Mouse (Mus musculus): ENCODE measurements around the gene Fubp1. TPM values are rescaled to one million over a fixed set of nuclear protein-coding genes. Genes with fewer than 3 reads are reported as not detected.

Fubp1 gene
- polyA plus RNA-seq, 1 experiment from 2014 or later: 157 TPM

GRCm38 (mm10) chr3:152201651-152202050 lies 8.6 kb upstream of the Fubp1 start:
- no peak overlapping the region for H3K4me2 ChIP-seq (ENCODE audit: low read depth, low read length)
- WGBS: 70% methylated on average over 2 of the region's 2 CpGs
- no peak overlapping the region for H3K9ac ChIP-seq (ENCODE audit: low read depth, low read length)
- no peak overlapping the region for H3K4me3 ChIP-seq (ENCODE audit: low read length)
- H3K27ac ChIP-seq (ENCODE audit: low read length): peak overlapping the region; percentile 51; the same call in 1 of the 2 replicates
- H3K9me3 ChIP-seq (ENCODE audit: control insufficient read depth, low read length): no peaks in the 10 kb centered on the region
- peak; percentile 65 for ATAC-seq
- H3K27me3 ChIP-seq (replicated peaks; ENCODE audit: control insufficient read depth, insufficient read depth, low read length): no peaks in the 10 kb centered on the region
- H3K4me1 ChIP-seq (ENCODE audit: control insufficient read depth, insufficient read depth, low read length): 0 out of 2 replicates have a peak, but pooled peaks cover 5% of the 10 kb centered on the region
- H3K36me3 ChIP-seq (ENCODE audit: control insufficient read depth, insufficient read depth, low read length): no peaks in the 10 kb centered on the region

- no peak for ATAC-seq
Measured at GRCm38 (mm10) chr3:152202942-152203341, 7.3 kb upstream of the Fubp1 start.

GRCm38 (mm10) chr3:152203411-152203810 lies 6.8 kb upstream of the Fubp1 start:
- Histone ChIP-seq H3K4me1 (ENCODE audit: control insufficient read depth, insufficient read depth, low read length) (peaks cover 8% of the 10 kb centered on the region; the same call in 1 of the 2 replicates), H3K27ac (ENCODE audit: low read length) (no peak overlapping the region), H3K36me3 (ENCODE audit: control insufficient read depth, insufficient read depth, low read length) (no peaks in the 10 kb centered on the region), H3K9ac (ENCODE audit: low read depth, low read length) (no peak overlapping the region), H3K4me3 (ENCODE audit: low read length) (no peak overlapping the region), H3K27me3 (replicated peaks; ENCODE audit: control insufficient read depth, insufficient read depth, low read length) (no peaks in the 10 kb centered on the region), H3K4me2 (ENCODE audit: low read depth, low read length) (no peak overlapping the region), H3K9me3 (ENCODE audit: control insufficient read depth, low read length) (no peaks in the 10 kb centered on the region)
- ATAC-seq: no peak
- WGBS: 86% methylated on average over 6 of the region's 6 CpGs

More at GRCm38 (mm10) chr3:152202942-152203341, 7.3 kb upstream of the Fubp1 start:
- H3K4me1 ChIP-seq (ENCODE audit: control insufficient read depth, insufficient read depth, low read length): 0 out of 2 replicates have a peak, but pooled peaks cover 5% of the 10 kb centered on the region
- H3K4me3 ChIP-seq (ENCODE audit: low read length): no peak overlapping the region
- no peak overlapping the region for H3K9ac ChIP-seq (ENCODE audit: low read depth, low read length)
- no peaks in the 10 kb centered on the region for H3K9me3 ChIP-seq (ENCODE audit: control insufficient read depth, low read length)
- H3K27ac ChIP-seq (ENCODE audit: low read length): no peak overlapping the region
- H3K36me3 ChIP-seq (ENCODE audit: control insufficient read depth, insufficient read depth, low read length): no peaks in the 10 kb centered on the region
- H3K4me2 ChIP-seq (ENCODE audit: low read depth, low read length): no peak overlapping the region
- H3K27me3 ChIP-seq (replicated peaks; ENCODE audit: control insufficient read depth, insufficient read depth, low read length): no peaks in the 10 kb centered on the region

- Histone ChIP-seq H3K4me2 (ENCODE audit: low read depth, low read length) (no peak overlapping the region), H3K4me3 (ENCODE audit: low read length) (no peak overlapping the region), H3K27ac (ENCODE audit: low read length) (0 out of 2 replicates have a peak overlapping the region, but pooled peaks have one; percentile 11), H3K4me1 (ENCODE audit: control insufficient read depth, insufficient read depth, low read length) (peaks cover 10% of the 10 kb centered on the region; the same call in 1 of the 2 replicates), H3K9me3 (ENCODE audit: control insufficient read depth, low read length) (no peaks in the 10 kb centered on the region), H3K36me3 (ENCODE audit: control insufficient read depth, insufficient read depth, low read length) (no peaks in the 10 kb centered on the region), H3K9ac (ENCODE audit: low read depth, low read length) (no peak overlapping the region), H3K27me3 (replicated peaks; ENCODE audit: control insufficient read depth, insufficient read depth, low read length) (no peaks in the 10 kb centered on the region)
- no peak for ATAC-seq
- 71% methylated on average over 3 of the region's 3 CpGs for WGBS
Measured at GRCm38 (mm10) chr3:152203996-152204395, 6.2 kb upstream of the Fubp1 start.

- H3K27me3 ChIP-seq (replicated peaks; ENCODE audit: control insufficient read depth, insufficient read depth, low read length): no peaks in the 10 kb centered on the region
- no peak overlapping the region for H3K9ac ChIP-seq (ENCODE audit: low read depth, low read length)
- H3K36me3 ChIP-seq (ENCODE audit: control insufficient read depth, insufficient read depth, low read length): no peaks in the 10 kb centered on the region
- no peak overlapping the region for H3K4me3 ChIP-seq (ENCODE audit: low read length)
- no peak overlapping the region for H3K4me2 ChIP-seq (ENCODE audit: low read depth, low read length)
- ATAC-seq: peak; percentile 75
- WGBS: 54% methylated on average over 3 of the region's 3 CpGs
- H3K27ac ChIP-seq (ENCODE audit: low read length): no peak overlapping the region
- H3K4me1 ChIP-seq (ENCODE audit: control insufficient read depth, insufficient read depth, low read length): peaks cover 12% of the 10 kb centered on the region; the same call in 1 of the 2 replicates
- no peaks in the 10 kb centered on the region for H3K9me3 ChIP-seq (ENCODE audit: control insufficient read depth, low read length)
Measured at GRCm38 (mm10) chr3:152204577-152204976, 5.6 kb upstream of the Fubp1 start.

- 95% methylated on average over 4 of the region's 4 CpGs for WGBS
Measured at GRCm38 (mm10) chr3:152207156-152207555, 3.1 kb upstream of the Fubp1 start.

GRCm38 (mm10) chr3:152208096-152208885 lies 1.9 kb upstream of the Fubp1 start:
- no peaks in the 10 kb centered on the region for H3K9me3 ChIP-seq (ENCODE audit: control insufficient read depth, low read length)
- H3K4me2 ChIP-seq (ENCODE audit: low read depth, low read length): peak overlapping the region; percentile 12; the same call in 1 of the 2 replicates
- no peak overlapping the region for H3K4me3 ChIP-seq (ENCODE audit: low read length)
- no peak overlapping the region for H3K9ac ChIP-seq (ENCODE audit: low read depth, low read length)
- 78% methylated on average over 7 of the region's 7 CpGs for WGBS
- H3K27ac ChIP-seq (ENCODE audit: low read length): no peak overlapping the region
- peaks cover 20% of the 10 kb centered on the region for H3K4me1 ChIP-seq (ENCODE audit: control insufficient read depth, insufficient read depth, low read length)
- no peaks in the 10 kb centered on the region for H3K36me3 ChIP-seq (ENCODE audit: control insufficient read depth, insufficient read depth, low read length)
- no peaks in the 10 kb centered on the region for H3K27me3 ChIP-seq (replicated peaks; ENCODE audit: control insufficient read depth, insufficient read depth, low read length)
- no peak for ATAC-seq

More at GRCm38 (mm10) chr3:152207156-152207555, 3.1 kb upstream of the Fubp1 start:
- Histone ChIP-seq H3K4me3 (ENCODE audit: low read length) (no peak overlapping the region), H3K4me2 (ENCODE audit: low read depth, low read length) (no peak overlapping the region), H3K4me1 (ENCODE audit: control insufficient read depth, insufficient read depth, low read length) (peaks cover 9% of the 10 kb centered on the region; the same call in 1 of the 2 replicates), H3K36me3 (ENCODE audit: control insufficient read depth, insufficient read depth, low read length) (no peaks in the 10 kb centered on the region), H3K9ac (ENCODE audit: low read depth, low read length) (no peak overlapping the region), H3K27me3 (replicated peaks; ENCODE audit: control insufficient read depth, insufficient read depth, low read length) (no peaks in the 10 kb centered on the region), H3K27ac (ENCODE audit: low read length) (no peak overlapping the region), H3K9me3 (ENCODE audit: control insufficient read depth, low read length) (no peaks in the 10 kb centered on the region)
- no peak for ATAC-seq

GRCm38 (mm10) chr3:152209177-152209966 lies 850 bp upstream of the Fubp1 start:
- H3K27me3 ChIP-seq (replicated peaks; ENCODE audit: control insufficient read depth, insufficient read depth, low read length): no peaks in the 10 kb centered on the region
- H3K4me2 ChIP-seq (ENCODE audit: low read depth, low read length): peak overlapping the region; percentile 76
- peak overlapping the region; percentile 100 for H3K27ac ChIP-seq (ENCODE audit: low read length)
- ATAC-seq: peak; percentile 25
- peaks cover 22% of the 10 kb centered on the region for H3K4me1 ChIP-seq (ENCODE audit: control insufficient read depth, insufficient read depth, low read length)
- no peaks in the 10 kb centered on the region for H3K36me3 ChIP-seq (ENCODE audit: control insufficient read depth, insufficient read depth, low read length)
- WGBS: 4% methylated on average over 25 of the region's 25 CpGs
- H3K9ac ChIP-seq (ENCODE audit: low read depth, low read length): peak overlapping the region; percentile 99
- H3K4me3 ChIP-seq (ENCODE audit: low read length): peak overlapping the region; percentile 97
- H3K9me3 ChIP-seq (ENCODE audit: control insufficient read depth, low read length): no peaks in the 10 kb centered on the region

GRCm38 (mm10) chr3:152210728-152211391 lies 638 bp downstream of the Fubp1 start:
- Histone ChIP-seq H3K36me3 (ENCODE audit: control insufficient read depth, insufficient read depth, low read length) (no peaks in the 10 kb centered on the region), H3K27ac (ENCODE audit: low read length) (peak overlapping the region; percentile 93), H3K9ac (ENCODE audit: low read depth, low read length) (peak overlapping the region; percentile 100), H3K4me1 (ENCODE audit: control insufficient read depth, insufficient read depth, low read length) (peaks cover 22% of the 10 kb centered on the region), H3K4me3 (ENCODE audit: low read length) (peak overlapping the region; percentile 97), H3K27me3 (replicated peaks; ENCODE audit: control insufficient read depth, insufficient read depth, low read length) (no peaks in the 10 kb centered on the region), H3K9me3 (ENCODE audit: control insufficient read depth, low read length) (no peaks in the 10 kb centered on the region), H3K4me2 (ENCODE audit: low read depth, low read length) (peak overlapping the region; percentile 86)
- ATAC-seq: peak; percentile 64
- under 1% methylated on average over 68 of the region's 68 CpGs for WGBS
